Mouse (Mus musculus) kidney, adult 2 months (tissue): ENCODE results near the gene Mprip.

Experiments
- CTCF ChIP-seq: fragments of 200-500 bp; conservative IDR thresholded peaks from 2 replicates; pipeline ENCODE4 v1.5.1; 2011; ENCODE audit warnings: low read depth, mild to moderate bottlenecking, control low read depth, low read length, moderate library complexity, mixed read lengths; ENCODE audit not compliant: insufficient read depth, insufficient read length
- POLR2A ChIP-seq: fragments of 200-500 bp; IDR thresholded peaks from one replicate; pipeline ENCODE4 v1.6.1; 2011; ENCODE audit warnings: low read depth, low read length, control low read depth

DNA sequence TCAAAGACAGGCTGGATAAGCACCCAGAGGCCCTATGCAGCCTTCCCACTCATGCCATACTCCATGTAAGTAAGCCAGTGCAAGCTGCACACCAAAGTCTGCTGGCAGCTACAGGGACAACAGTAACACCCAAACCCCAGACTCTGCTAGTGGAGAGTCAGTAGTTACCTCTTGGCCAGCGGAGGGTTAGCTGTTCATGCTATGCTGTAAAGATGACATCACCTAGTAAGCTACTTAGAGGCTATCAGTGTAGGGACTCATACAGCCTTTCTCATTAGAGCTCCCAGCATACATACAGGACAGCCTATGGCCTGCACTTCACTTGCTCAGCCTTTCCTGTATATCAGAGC lies 117.7 kb downstream of the Mprip start:
- no peak for TF ChIP-seq POLR2A
- TF ChIP-seq CTCF: no peak
